In genomic region chr3:145743476-145744027, GRCm38 (mm10) we compare ENCODE assay signal across 22 mouse cellular contexts. TPM values are rescaled to one million over a fixed set of nuclear protein-coding genes. Genes with fewer than 3 reads are reported as not detected.
A peak's percentile ranks its signal among the peaks of the same experiment; 100 is the strongest.
DNase-seq lines count a peak whose midpoint lies in the region; ATAC-seq and TF ChIP-seq lines count a peak whose summit lies in the region.
"Had no signal": no experiment of that assay in that cellular context is flagged by ENCODE, and none has a peak within 500 bp of the region (broad histone marks: within the 10 kb centered on the region; RNA-seq: fewer than 3 reads in every experiment).

No protein-coding gene starts in this region.

- peaks cover 9% of the 10 kb centered on the region; the same call in 1 of the 2 replicates for H3K4me1 ChIP-seq in hindbrain, embryonic 14.5 days (replicated peaks; ENCODE audit: control insufficient read depth, insufficient read depth, low read length)
- H3K4me1 ChIP-seq in hindbrain, embryonic 10.5 days (replicated peaks), result peaks cover 4% of the 10 kb centered on the region; the same call in 1 of the 2 replicates
- peaks cover 4% of the 10 kb centered on the region for H3K4me1 ChIP-seq in forebrain, embryonic 12.5 days
- no peaks in the 10 kb centered on the region for H3K4me1 ChIP-seq in forebrain, postnatal 0 days (ENCODE audit: insufficient read depth)
- H3K4me1 ChIP-seq: megakaryocyte, embryonic 14.5 days had no signal

- no peak overlapping the region for H3K4me2 ChIP-seq in hindbrain, embryonic 14.5 days (replicated peaks)
- H3K4me2 ChIP-seq in forebrain, embryonic 12.5 days, result no peak overlapping the region
- no peak overlapping the region for H3K4me2 ChIP-seq in forebrain, postnatal 0 days (ENCODE audit: low read depth)
- H3K4me2 ChIP-seq: liver, embryonic 11.5 days; midbrain, embryonic 15.5 days had no signal

- no peak overlapping the region for H3K4me3 ChIP-seq in hindbrain, embryonic 14.5 days (replicated peaks; ENCODE audit: low read length)
- no peak overlapping the region for H3K4me3 ChIP-seq in hindbrain, embryonic 10.5 days
- no peak overlapping the region for H3K4me3 ChIP-seq in forebrain, embryonic 12.5 days (replicated peaks)
- H3K4me3 ChIP-seq in forebrain, postnatal 0 days (ENCODE audit: low read depth, low read length), result no peak overlapping the region
- H3K4me3 ChIP-seq: heart, embryonic 10.5 days; layer of hippocampus, adult 2 months; midbrain, embryonic 15.5 days had no signal

- peak; percentile 60; the same call in 1 of the 2 replicates for ATAC-seq in hindbrain, embryonic 14.5 days (ENCODE audit: low FRiP score)
- peak; percentile 71; the same call in 1 of the 2 replicates for ATAC-seq in forebrain, embryonic 12.5 days (ENCODE audit: low FRiP score)
- ATAC-seq in forebrain, postnatal 0 days, result 0 out of 2 replicates have a peak, but pooled peaks have one; percentile 36
- ATAC-seq: inflammation-experienced regulatory T-cells, adult 6 months had no signal

- H3K9ac ChIP-seq in hindbrain, embryonic 14.5 days, result no peak overlapping the region
- H3K9ac ChIP-seq in forebrain, embryonic 12.5 days, result no peak overlapping the region
- H3K9ac ChIP-seq in forebrain, postnatal 0 days, result no peak overlapping the region
- H3K9ac ChIP-seq: midbrain, embryonic 15.5 days had no signal

- DNase-seq in hindbrain, embryonic 14.5 days (ENCODE audit: low spot score), result no peak
- no peak for DNase-seq in hindbrain, embryonic 10.5 days (ENCODE audit: low spot score)
- DNase-seq in forebrain, postnatal 0 days, result no peak
- DNase-seq in retina, postnatal 1 day, result peak; percentile 85
- no peak for DNase-seq in thymus, postnatal 10 days (ENCODE audit: low spot score in 2 of 2)
- no peak for DNase-seq in left cerebral cortex, postnatal 4 days
- DNase-seq: B cell, adult 2 months; cerebellum, adult 2 months; gastrocnemius, postnatal 36 days; heart, postnatal 10 days; kidney, adult 8-10 months; kidney, postnatal 14 days; lung, adult 18-20 months; lung, postnatal 14 days; thymus, postnatal 4 days had no signal

- no peaks in the 10 kb centered on the region for H3K27me3 ChIP-seq in hindbrain, embryonic 14.5 days (ENCODE audit: control insufficient read depth, insufficient read depth, low read length)
- H3K27me3 ChIP-seq in hindbrain, embryonic 10.5 days (ENCODE audit: insufficient read depth, poor library complexity, severe bottlenecking), result no peaks in the 10 kb centered on the region
- 0 out of 2 replicates have a peak, but pooled peaks cover 7% of the 10 kb centered on the region for H3K27me3 ChIP-seq in forebrain, embryonic 12.5 days
- H3K27me3 ChIP-seq in forebrain, postnatal 0 days (ENCODE audit: insufficient read depth, low read length), result no peaks in the 10 kb centered on the region
- H3K27me3 ChIP-seq: midbrain, embryonic 15.5 days had no signal

- H3K27ac ChIP-seq in hindbrain, embryonic 14.5 days, result no peak overlapping the region
- no peak overlapping the region for H3K27ac ChIP-seq in hindbrain, embryonic 10.5 days
- H3K27ac ChIP-seq in forebrain, embryonic 12.5 days, result no peak overlapping the region
- H3K27ac ChIP-seq in forebrain, postnatal 0 days (ENCODE audit: low read depth, low read length), result no peak overlapping the region
- H3K27ac ChIP-seq: heart, embryonic 10.5 days; layer of hippocampus, adult 2 months; midbrain, embryonic 15.5 days had no signal

- intact Hi-C loops in left cerebral cortex, postnatal 4 days (cut with DNase I), result no loop called here

- no peak for TF ChIP-seq CTCF in forebrain, postnatal 0 days (IDR thresholded peaks at IDR 0.05; ENCODE audit: low read depth)

- 59% methylated on average over 9 of the region's 9 CpGs for WGBS in hindbrain, embryonic 14.5 days
- 82% methylated on average over 9 of the region's 9 CpGs for WGBS in hindbrain, embryonic 10.5 days
- WGBS in forebrain, embryonic 12.5 days, result 59% methylated on average over 9 of the region's 9 CpGs
- 52% methylated on average over 9 of the region's 9 CpGs for WGBS in forebrain, postnatal 0 days

- H3K9me3 ChIP-seq in hindbrain, embryonic 14.5 days (ENCODE audit: control insufficient read depth, low read length), result no peaks in the 10 kb centered on the region
- no peaks in the 10 kb centered on the region for H3K9me3 ChIP-seq in hindbrain, embryonic 10.5 days
- H3K9me3 ChIP-seq in forebrain, embryonic 12.5 days, result no peaks in the 10 kb centered on the region
- H3K9me3 ChIP-seq in forebrain, postnatal 0 days (ENCODE audit: low read length), result no peaks in the 10 kb centered on the region
- H3K9me3 ChIP-seq: heart, embryonic 10.5 days; midbrain, embryonic 15.5 days had no signal

- no peaks in the 10 kb centered on the region for H3K36me3 ChIP-seq in hindbrain, embryonic 14.5 days (replicated peaks; ENCODE audit: control insufficient read depth, insufficient read depth)
- H3K36me3 ChIP-seq in hindbrain, embryonic 10.5 days, result no peaks in the 10 kb centered on the region
- no peaks in the 10 kb centered on the region for H3K36me3 ChIP-seq in forebrain, embryonic 12.5 days (replicated peaks)
- no peaks in the 10 kb centered on the region for H3K36me3 ChIP-seq in forebrain, postnatal 0 days (ENCODE audit: insufficient read depth)
- H3K36me3 ChIP-seq: heart, embryonic 10.5 days; midbrain, embryonic 15.5 days had no signal

RNA-seq across cellular contexts. Expression of gene Ddah1, which starts 14.9 kb away (rescaled TPM):
- polyA plus RNA-seq in hindbrain, embryonic 14.5 days (2014; fragmentation: Nextera tagmentation; extraction: Ambion mirVana), result 102 and 117 TPM in 2 replicates
- polyA plus RNA-seq in hindbrain, embryonic 10.5 days (2016; fragmentation: Nextera tagmentation; extraction: Ambion mirVana), result 22.3 and 24.7 TPM in 2 replicates
- 85.9 and 103 TPM in 2 replicates for polyA plus RNA-seq in forebrain, embryonic 12.5 days (2016; fragmentation: Nextera tagmentation; extraction: Ambion mirVana)
- total RNA-seq in forebrain, postnatal 0 days (2014; rRNA removed), result 112 and 147 TPM in 2 replicates
- 168 and 206 TPM in 2 replicates for polyA plus RNA-seq in forebrain, postnatal 0 days (2015; fragmentation: Nextera tagmentation; extraction: Ambion mirVana)
- total RNA-seq in left cerebral cortex, postnatal 4 days (2021), result 100 to 1,000 TPM in 1 of 2 experiments, 10 to 100 TPM in 1; 97.6 to 108 TPM
